Mouse (Mus musculus) MEL (cell line): ENCODE results near the gene Gfpt1. TPM values are rescaled to one million over a fixed set of nuclear protein-coding genes. Genes with fewer than 3 reads are reported as not detected.

Experiments used
- DNase-seq: peaks from one replicate; pipeline ENCODE4 v3.0.0; 2011; ENCODE audit warnings: low read depth, low spot score
- H3K27ac ChIP-seq: 2 replicates; pipeline ENCODE4 v1.5.1; 2012; ENCODE audit warnings: low read depth, mild to moderate bottlenecking, control low read depth, low read length, moderate library complexity; ENCODE audit not compliant: control insufficient read depth
- H3K27me3 ChIP-seq, 2 experiments: fragments of 150-350 bp in 1 of 2; sonication (generic) in 1 of 2; 2 replicates each; pipeline ENCODE4 v1.6.1; 2012; ENCODE audit warnings: low read length in 2 of 2, mild to moderate bottlenecking in 2 of 2, improper control_type of control experiment in 1 of 2, moderate library complexity in 1 of 2; ENCODE audit not compliant: insufficient read depth in 2 of 2, control insufficient read depth in 1 of 2
- H3K36me3 ChIP-seq, 2 experiments: 2 replicates each; pipeline ENCODE4 v1.6.1; 2012 to 2014; ENCODE audit warnings: low read length in 2 of 2, improper control_type of control experiment in 1 of 2, inconsistent platforms in 1 of 2, mild to moderate bottlenecking in 1 of 2; ENCODE audit not compliant: insufficient read depth in 2 of 2, control insufficient read depth in 1 of 2
- H3K4me1 ChIP-seq, 2 experiments: fragments of 150-350 bp in 1 of 2; sonication (generic) in 1 of 2; 2 replicates each; pipeline ENCODE4 v1.6.1; 2012; ENCODE audit warnings: low read length in 2 of 2, improper control_type of control experiment in 1 of 2, mild to moderate bottlenecking in 1 of 2; ENCODE audit not compliant: insufficient read depth in 2 of 2, control insufficient read depth in 1 of 2
- H3K4me3 ChIP-seq, 2 experiments: fragments of 150-350 bp in 1 of 2; sonication (generic) in 1 of 2; 2 replicates each; pipeline ENCODE4 v1.5.1; 2012; ENCODE audit warnings: low read depth in 2 of 2, low read length in 2 of 2, mild to moderate bottlenecking in 2 of 2, moderate library complexity in 2 of 2, control low read depth in 1 of 2, improper control_type of control experiment in 1 of 2; ENCODE audit not compliant: control insufficient read depth in 1 of 2, insufficient read depth in 1 of 2
- H3K79me2 ChIP-seq: 2 replicates; pipeline ENCODE4 v1.6.1; 2012; ENCODE audit warnings: mild to moderate bottlenecking, low read length, moderate library complexity; ENCODE audit not compliant: control insufficient read depth, poor library complexity, insufficient read depth
- H3K9ac ChIP-seq: 2 replicates; pipeline ENCODE4 v1.6.1; 2012; ENCODE audit warnings: low read depth, mild to moderate bottlenecking, control low read depth, low read length, moderate library complexity; ENCODE audit not compliant: control insufficient read depth, poor library complexity, severe bottlenecking
- H3K9me3 ChIP-seq: fragments of 150-350 bp; sonication (generic); replicated peaks from 2 replicates; pipeline ENCODE4 v1.6.1; 2012; ENCODE audit warnings: mild to moderate bottlenecking, low read length, improper control_type of control experiment, moderate library complexity; ENCODE audit not compliant: insufficient read depth
- BHLHE40 ChIP-seq: IDR thresholded peaks from 2 replicates; pipeline ENCODE4 v1.6.1; 2012; ENCODE audit warnings: low read depth, mild to moderate bottlenecking, inconsistent platforms, low read length, improper control_type of control experiment, borderline replicate concordance
- CHD1 ChIP-seq: IDR thresholded peaks from 2 replicates; pipeline ENCODE4 v1.6.1; 2012; ENCODE audit warnings: low read depth, mild to moderate bottlenecking, inconsistent platforms, low read length, improper control_type of control experiment
- CHD2 ChIP-seq: IDR thresholded peaks from 2 replicates; pipeline ENCODE4 v1.6.1; 2011; ENCODE audit warnings: low read length, improper control_type of control experiment
- CTCF ChIP-seq, 3 experiments: IDR thresholded peaks in 2 of 3; conservative IDR thresholded peaks in 1 of 3; 2 replicates each; pipeline ENCODE4 v1.5.1; 2011 to 2012; ENCODE audit warnings: low read length in 3 of 3, low read depth in 2 of 3, mild to moderate bottlenecking in 2 of 3, improper control_type of control experiment in 1 of 3, inconsistent platforms in 1 of 3, mixed read lengths in 1 of 3, moderate library complexity in 1 of 3; ENCODE audit not compliant: control insufficient read depth in 1 of 3, insufficient read depth in 1 of 3, poor library complexity in 1 of 3, severe bottlenecking in 1 of 3
- E2F4 ChIP-seq: IDR thresholded peaks from 2 replicates; pipeline ENCODE4 v1.6.1; 2011; ENCODE audit warnings: low read depth, low read length, improper control_type of control experiment, borderline replicate concordance
- ELF1 ChIP-seq: IDR thresholded peaks from 2 replicates; pipeline ENCODE4 v1.6.1; 2014; ENCODE audit warnings: low read depth, mild to moderate bottlenecking, inconsistent platforms, low read length, improper control_type of control experiment, moderate library complexity
- EP300 ChIP-seq, 2 experiments: IDR thresholded peaks; 2 replicates each; pipeline ENCODE4 v1.6.1; 2011; ENCODE audit warnings: improper control_type of control experiment in 2 of 2, low read length in 2 of 2, low read depth in 1 of 2, mild to moderate bottlenecking in 1 of 2
- GABPA ChIP-seq: IDR thresholded peaks from 2 replicates; pipeline ENCODE4 v1.6.1; 2012; ENCODE audit warnings: low read depth, mild to moderate bottlenecking, inconsistent platforms, low read length, improper control_type of control experiment, moderate library complexity
- GATA1 ChIP-seq: IDR thresholded peaks from 2 replicates; pipeline ENCODE4 v1.6.1; 2011; ENCODE audit warnings: low read depth, low read length, improper control_type of control experiment
- HCFC1 ChIP-seq: IDR thresholded peaks from 2 replicates; pipeline ENCODE4 v1.6.1; 2012; ENCODE audit warnings: low read depth, mild to moderate bottlenecking, inconsistent platforms, low read length, improper control_type of control experiment, moderate library complexity
- KAT2A ChIP-seq: conservative IDR thresholded peaks from 2 replicates; pipeline ENCODE4 v1.6.1; 2012; ENCODE audit warnings: low read depth, low read length, improper control_type of control experiment, inconsistent platforms
- MAFK ChIP-seq: IDR thresholded peaks from 2 replicates; pipeline ENCODE4 v1.6.1; 2011; ENCODE audit warnings: low read depth, mild to moderate bottlenecking, low read length, improper control_type of control experiment, borderline replicate concordance
- MAX ChIP-seq: IDR thresholded peaks from 2 replicates; pipeline ENCODE4 v1.6.1; 2011; ENCODE audit warnings: low read length, improper control_type of control experiment
- MAZ ChIP-seq: IDR thresholded peaks from 2 replicates; pipeline ENCODE4 v1.6.1; 2012; ENCODE audit warnings: low read depth, mild to moderate bottlenecking, inconsistent platforms, low read length, improper control_type of control experiment
- MEF2A ChIP-seq: IDR thresholded peaks from 2 replicates; pipeline ENCODE4 v1.6.1; 2014; ENCODE audit warnings: low read depth, mild to moderate bottlenecking, inconsistent platforms, low read length, improper control_type of control experiment; ENCODE audit not compliant: poor library complexity, insufficient replicate concordance, severe bottlenecking; ENCODE audit errors: extremely low read depth
- MXI1 ChIP-seq: IDR thresholded peaks from 2 replicates; pipeline ENCODE4 v1.6.1; 2011; ENCODE audit warnings: mild to moderate bottlenecking, low read depth, low read length, improper control_type of control experiment
- MYB ChIP-seq: IDR thresholded peaks from 2 replicates; pipeline ENCODE4 v1.6.1; 2011; ENCODE audit warnings: mild to moderate bottlenecking, low read depth, low read length, improper control_type of control experiment
- MYC ChIP-seq: IDR thresholded peaks from 2 replicates; pipeline ENCODE4 v1.6.1; 2011; ENCODE audit warnings: low read depth, mild to moderate bottlenecking, low read length, improper control_type of control experiment, moderate library complexity
- NELFE ChIP-seq: IDR thresholded peaks from 2 replicates; pipeline ENCODE4 v1.6.1; 2011; ENCODE audit warnings: low read depth, low read length, improper control_type of control experiment
- NRF1 ChIP-seq: IDR thresholded peaks from 2 replicates; pipeline ENCODE4 v1.6.1; 2014; ENCODE audit warnings: low read depth, mild to moderate bottlenecking, inconsistent platforms, low read length, improper control_type of control experiment, moderate library complexity; ENCODE audit not compliant: poor library complexity, insufficient read depth, severe bottlenecking
- POLR2A ChIP-seq, 2 experiments: IDR thresholded peaks; 2 replicates each; pipeline ENCODE4 v1.6.1; 2011 to 2012; ENCODE audit warnings: low read length in 2 of 2, mild to moderate bottlenecking in 2 of 2, control low read depth in 1 of 2, improper control_type of control experiment in 1 of 2, low read depth in 1 of 2, moderate library complexity in 1 of 2; ENCODE audit not compliant: control insufficient read depth in 1 of 2, insufficient read depth in 1 of 2, poor library complexity in 1 of 2
- POLR2AphosphoS2 ChIP-seq: IDR thresholded peaks from 2 replicates; pipeline ENCODE4 v1.6.1; 2011; ENCODE audit warnings: low read length, improper control_type of control experiment
- POLR2AphosphoS5 ChIP-seq: IDR thresholded peaks from 2 replicates; pipeline ENCODE4 v1.6.1; 2012; ENCODE audit warnings: low read depth, borderline replicate concordance, mild to moderate bottlenecking, inconsistent platforms, low read length, moderate library complexity, mixed read lengths
- RAD21 ChIP-seq: IDR thresholded peaks from 2 replicates; pipeline ENCODE4 v1.6.1; 2011; ENCODE audit warnings: mild to moderate bottlenecking, low read depth, low read length, improper control_type of control experiment
- RCOR1 ChIP-seq: IDR thresholded peaks from 2 replicates; pipeline ENCODE4 v1.6.1; 2012; ENCODE audit warnings: low read depth, mild to moderate bottlenecking, inconsistent platforms, low read length, improper control_type of control experiment
- SIN3A ChIP-seq: IDR thresholded peaks from 2 replicates; pipeline ENCODE4 v1.6.1; 2012; ENCODE audit warnings: low read length, improper control_type of control experiment, inconsistent platforms
- SMC3 ChIP-seq: IDR thresholded peaks from 2 replicates; pipeline ENCODE4 v1.6.1; 2011; ENCODE audit warnings: low read depth, low read length, improper control_type of control experiment
- TAL1 ChIP-seq: IDR thresholded peaks from 2 replicates; pipeline ENCODE4 v1.6.1; 2012; ENCODE audit warnings: mild to moderate bottlenecking, inconsistent platforms, low read length, moderate library complexity, mixed read lengths
- TBP ChIP-seq: IDR thresholded peaks from 2 replicates; pipeline ENCODE4 v1.8.0; 2011; ENCODE audit warnings: low read depth, low read length, improper control_type of control experiment
- TCF12 ChIP-seq: IDR thresholded peaks from 2 replicates; pipeline ENCODE4 v1.6.1; 2014; ENCODE audit warnings: low read depth, mild to moderate bottlenecking, inconsistent platforms, low read length, improper control_type of control experiment, moderate library complexity
- UBTF ChIP-seq: IDR thresholded peaks from 2 replicates; pipeline ENCODE4 v1.6.1; 2012; ENCODE audit warnings: low read depth, mild to moderate bottlenecking, inconsistent platforms, low read length, improper control_type of control experiment, moderate library complexity, borderline replicate concordance; ENCODE audit not compliant: insufficient read depth
- USF2 ChIP-seq, 2 experiments: IDR thresholded peaks; 2 replicates each; pipeline ENCODE4 v1.6.1; 2011 to 2012; ENCODE audit warnings: improper control_type of control experiment in 2 of 2, low read length in 2 of 2, borderline replicate concordance in 1 of 2, inconsistent platforms in 1 of 2, low read depth in 1 of 2, mild to moderate bottlenecking in 1 of 2; ENCODE audit not compliant: insufficient read depth in 1 of 2
- ZC3H11A ChIP-seq: IDR thresholded peaks from 2 replicates; pipeline ENCODE4 v1.6.1; 2012; ENCODE audit warnings: low read depth, mild to moderate bottlenecking, inconsistent platforms, low read length, improper control_type of control experiment
- ZKSCAN1 ChIP-seq: IDR thresholded peaks from 2 replicates; pipeline ENCODE4 v1.6.1; 2012; ENCODE audit warnings: low read depth, mild to moderate bottlenecking, inconsistent platforms, low read length, improper control_type of control experiment, moderate library complexity
- ZMIZ1 ChIP-seq: IDR thresholded peaks from 2 replicates; pipeline ENCODE4 v1.6.1; 2012; ENCODE audit warnings: low read depth, mild to moderate bottlenecking, inconsistent platforms, low read length, improper control_type of control experiment, moderate library complexity
- ZNF384 ChIP-seq: IDR thresholded peaks from 2 replicates; pipeline ENCODE4 v1.6.1; 2012; ENCODE audit warnings: low read depth, mild to moderate bottlenecking, inconsistent platforms, low read length, improper control_type of control experiment
- polyA plus RNA-seq, 2 experiments: library from polyadenylated mRNA; stranded (reverse) in 1 of 2; unstranded in 1 of 2; fragments of >175 nt in 1 of 2; fragments of >200 nt in 1 of 2; gene quantifications; 2 replicates each; pipeline versions ENCODE4 v1.2.1 to v1.2.4; 2012; ENCODE audit warnings: low replicate concordance in 2 of 2, low read depth in 1 of 2; ENCODE audit not compliant: insufficient read length in 2 of 2, insufficient read depth in 1 of 2, missing spikeins in 1 of 2
- total RNA-seq: library from RNA; depleted of rRNA; stranded (reverse); fragments of 300-350 nt; gene quantifications from 2 replicates; pipeline ENCODE4 v1.2.3, GENCODE M21; 2012

Gene Gfpt1
- total and polyA plus RNA-seq, 3 experiments = 29.6 to 69.3 (median 33.5) TPM

- H3K9me3 ChIP-seq = no peaks in the 10 kb centered on the region
- H3K9ac ChIP-seq = peak overlapping the region; percentile 31; the same call in 1 of the 2 replicates
- peaks cover 4 to 11% of the 10 kb centered on the region in 2 experiments; a peak in 2 of 4 replicates for H3K4me1 ChIP-seq
- H3K27me3 ChIP-seq = no peaks in the 10 kb centered on the region
- H3K79me2 ChIP-seq = no peaks in the 10 kb centered on the region
- 0 out of 2 replicates have a peak, but pooled peaks have one; percentile 15 for TF ChIP-seq ZC3H11A
- no peak for TF ChIP-seq ZNF384
- TF ChIP-seq GATA1 = no peak
- TF ChIP-seq RCOR1 = no peak
- no peak for TF ChIP-seq CHD1
- TF ChIP-seq TBP = no peak
- no peak for TF ChIP-seq ZMIZ1
- TF ChIP-seq POLR2AphosphoS2 = no peak
- peak; percentile 52 for TF ChIP-seq RAD21
- peak; percentile 65 for TF ChIP-seq SMC3
- TF ChIP-seq MYB = no peak
- no peak for TF ChIP-seq KAT2A
- TF ChIP-seq BHLHE40 = no peak
- TF ChIP-seq CHD2 = no peak
- no peak for TF ChIP-seq ZKSCAN1
- peak; percentile 69; the same call in 1 of the 2 replicates for TF ChIP-seq MYC
- TF ChIP-seq TAL1 = no peak
- no peak for TF ChIP-seq USF2 (IDR thresholded peaks at IDR 0.05; ENCODE audit: borderline replicate concordance in 1 of 2, insufficient read depth in 1 of 2, low read depth in 1 of 2, low read length in 2 of 2)
- no peak for TF ChIP-seq UBTF
- peak; percentile 79 to 85 (median 83) for TF ChIP-seq CTCF (IDR thresholded peaks at IDR 0.05 in 2 of 3, conservative IDR thresholded peaks at IDR 0.05 in 1 of 3; ENCODE audit: control insufficient read depth in 1 of 3, insufficient read depth in 1 of 3, low read depth in 2 of 3, low read length in 3 of 3, poor library complexity in 1 of 3, severe bottlenecking in 1 of 3)
- no peak for TF ChIP-seq TCF12
- TF ChIP-seq MAZ = no peak
- no peak for TF ChIP-seq POLR2A (IDR thresholded peaks at IDR 0.05; ENCODE audit: control insufficient read depth in 1 of 2, insufficient read depth in 1 of 2, low read depth in 1 of 2, low read length in 2 of 2, poor library complexity in 1 of 2)
- TF ChIP-seq MEF2A = no peak
- no peak for TF ChIP-seq GABPA
- no peak for TF ChIP-seq MAX
- peak; percentile 93 for TF ChIP-seq MAFK
- no peak for TF ChIP-seq SIN3A
- no peak for TF ChIP-seq E2F4
- TF ChIP-seq NELFE = no peak
- no peak for TF ChIP-seq MXI1
- TF ChIP-seq POLR2AphosphoS5 = no peak
- no peak for TF ChIP-seq HCFC1
- no peak for TF ChIP-seq ELF1
- no peak for TF ChIP-seq EP300 (IDR thresholded peaks at IDR 0.05; ENCODE audit: low read depth in 1 of 2, low read length in 2 of 2)
- no peak for TF ChIP-seq NRF1
- H3K4me3 ChIP-seq = no peak overlapping the region
- H3K27ac ChIP-seq = no peak overlapping the region
- peak; percentile 89 for DNase-seq
- peaks cover 0 to 12% of the 10 kb centered on the region in 2 experiments; a peak in 3 of 4 replicates for H3K36me3 ChIP-seq
Measured at GRCm38 (mm10) chr6:87002521-87003055, 40.1 kb upstream of the Gfpt1 start.
